Mouse (Mus musculus) bone marrow macrophage, adult 2 months (primary cell): ENCODE measurements around the gene Tox2. TPM values are rescaled to one million over a fixed set of nuclear protein-coding genes. Genes with fewer than 3 reads are reported as not detected.

Experiments
- H3K27ac ChIP-seq: 2 replicates; pipeline ENCODE4 v1.5.1; 2012; ENCODE audit warnings: low read depth, low read length; ENCODE audit not compliant: insufficient read depth
- H3K4me1 ChIP-seq: 2 replicates; pipeline ENCODE4 v1.6.1; 2012; ENCODE audit warnings: low read length; ENCODE audit not compliant: control insufficient read depth, insufficient read depth
- H3K4me3 ChIP-seq: 2 replicates; pipeline ENCODE4 v1.5.1; 2012; ENCODE audit warnings: mild to moderate bottlenecking, low read length, moderate library complexity; ENCODE audit not compliant: insufficient read depth
- CTCF ChIP-seq: IDR thresholded peaks from 2 replicates; pipeline ENCODE4 v1.5.1; 2012; ENCODE audit warnings: low read depth, mild to moderate bottlenecking, low read length, moderate library complexity
- POLR2A ChIP-seq: IDR thresholded peaks from 2 replicates; pipeline ENCODE4 v1.6.1; 2012; ENCODE audit warnings: mild to moderate bottlenecking, low read depth, low read length, borderline replicate concordance
- polyA plus RNA-seq: library from polyadenylated mRNA; stranded (reverse); fragments of >200 nt; gene quantifications from 2 replicates; pipeline ENCODE4 v1.2.4, GENCODE M21; 2012; ENCODE audit not compliant: missing spikeins, insufficient read depth, insufficient read length

Tox2 gene
- polyA plus RNA-seq, 1 experiment, result 3.2 TPM

- Histone ChIP-seq H3K4me1 (no peaks in the 10 kb centered on the region), H3K4me3 (no peak overlapping the region), H3K27ac (no peak overlapping the region)
- TF ChIP-seq POLR2A, result no peak
- TF ChIP-seq CTCF, result no peak
Measured at GRCm38 (mm10) chr2:163275986-163276385, 73.1 kb downstream of the Tox2 start.

- H3K4me1 ChIP-seq, result no peaks in the 10 kb centered on the region
- no peak overlapping the region for H3K27ac ChIP-seq
- TF ChIP-seq POLR2A, result no peak
- TF ChIP-seq CTCF, result no peak
- no peak overlapping the region for H3K4me3 ChIP-seq
Measured at GRCm38 (mm10) chr2:163277979-163278378, 75.1 kb downstream of the Tox2 start.

DNA sequence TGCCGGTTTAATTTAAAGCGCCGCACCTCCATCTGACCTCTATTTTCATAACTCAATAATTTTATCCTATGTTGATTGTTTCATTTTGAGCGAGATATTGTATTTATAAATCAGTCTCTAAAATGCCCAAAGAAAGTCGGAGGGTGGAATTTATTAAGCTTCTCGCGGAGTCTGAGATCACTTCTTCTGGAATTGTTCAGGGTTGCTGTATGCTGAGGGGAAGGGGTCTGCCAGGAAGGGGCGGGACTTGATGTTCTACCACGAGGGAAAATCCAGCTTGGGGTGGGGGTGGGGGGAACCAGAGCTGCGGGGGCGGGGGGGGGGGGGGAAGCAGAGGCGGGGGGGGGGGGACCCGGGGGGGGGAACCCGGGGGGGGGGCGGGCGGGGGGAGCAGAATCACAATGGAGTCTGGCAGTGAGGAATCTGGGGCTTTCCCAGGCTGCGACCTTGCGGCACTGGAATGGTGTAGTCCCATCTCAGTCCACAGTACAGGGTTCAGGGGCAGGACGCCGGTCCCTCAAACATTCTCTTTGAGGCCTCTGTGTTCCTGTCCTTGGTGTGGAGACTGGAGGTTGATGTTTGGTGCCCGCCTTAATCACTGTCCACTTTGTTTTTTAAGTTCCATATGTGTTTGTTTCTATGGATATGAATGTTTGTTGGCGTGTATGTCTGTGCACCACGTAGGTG is 77.9 kb downstream of the Tox2 start:
- Histone ChIP-seq H3K27ac (no peak overlapping the region), H3K4me1 (peaks cover 9% of the 10 kb centered on the region), H3K4me3 (no peak overlapping the region)
- TF ChIP-seq POLR2A (no peak), CTCF (no peak)

DNA sequence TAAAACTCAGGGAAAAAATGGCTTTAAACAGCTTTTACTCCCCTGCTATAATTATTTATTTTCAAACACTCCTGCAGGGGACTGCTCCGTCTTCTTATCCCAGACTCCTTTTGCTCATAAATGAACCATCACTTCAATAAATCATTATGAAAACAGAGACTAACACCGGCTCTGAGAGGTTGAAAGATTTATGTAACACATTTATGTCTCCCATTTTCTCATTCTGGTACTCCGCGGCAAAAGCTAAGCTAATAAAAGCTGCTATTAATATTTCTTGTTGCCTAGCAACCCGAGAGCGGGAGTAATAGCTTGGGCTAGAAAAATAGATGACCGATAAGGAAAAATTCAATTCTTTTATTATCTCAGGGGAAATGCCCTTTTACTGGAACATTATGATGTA is 81.9 kb downstream of the Tox2 start:
- TF ChIP-seq POLR2A (no peak), CTCF (no peak)
- H3K27ac ChIP-seq, result no peak overlapping the region
- no peak overlapping the region for H3K4me3 ChIP-seq
- H3K4me1 ChIP-seq, result peaks cover 9% of the 10 kb centered on the region

DNA sequence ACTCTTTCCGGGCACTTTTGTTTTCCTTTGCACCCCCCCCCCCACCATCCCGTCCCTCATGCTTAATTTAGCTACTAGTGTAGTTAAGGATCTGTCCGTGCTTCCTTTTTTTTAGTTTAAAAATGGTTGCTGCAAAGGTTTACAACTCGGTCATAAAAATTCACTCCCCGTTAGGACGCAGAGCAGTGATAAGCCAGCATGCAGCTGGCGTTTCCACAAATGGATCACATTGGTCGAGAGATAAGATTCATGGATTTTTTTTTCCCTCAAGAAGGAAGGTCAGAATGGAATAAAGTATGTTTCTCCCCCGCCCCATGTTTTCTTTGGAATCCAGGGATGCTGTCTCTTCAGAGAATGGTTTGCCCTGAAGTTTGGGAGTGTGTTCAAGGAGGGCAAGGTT is 82.4 kb downstream of the Tox2 start:
- TF ChIP-seq CTCF (no peak), POLR2A (no peak)
- no peak overlapping the region for H3K4me3 ChIP-seq
- H3K4me1 ChIP-seq, result peaks cover 9% of the 10 kb centered on the region
- no peak overlapping the region for H3K27ac ChIP-seq

- Histone ChIP-seq H3K4me1 (peaks cover 9% of the 10 kb centered on the region), H3K27ac (no peak overlapping the region), H3K4me3 (no peak overlapping the region)
- TF ChIP-seq CTCF (no peak), POLR2A (no peak)
Measured at GRCm38 (mm10) chr2:163285762-163286161, 82.8 kb downstream of the Tox2 start.

DNA sequence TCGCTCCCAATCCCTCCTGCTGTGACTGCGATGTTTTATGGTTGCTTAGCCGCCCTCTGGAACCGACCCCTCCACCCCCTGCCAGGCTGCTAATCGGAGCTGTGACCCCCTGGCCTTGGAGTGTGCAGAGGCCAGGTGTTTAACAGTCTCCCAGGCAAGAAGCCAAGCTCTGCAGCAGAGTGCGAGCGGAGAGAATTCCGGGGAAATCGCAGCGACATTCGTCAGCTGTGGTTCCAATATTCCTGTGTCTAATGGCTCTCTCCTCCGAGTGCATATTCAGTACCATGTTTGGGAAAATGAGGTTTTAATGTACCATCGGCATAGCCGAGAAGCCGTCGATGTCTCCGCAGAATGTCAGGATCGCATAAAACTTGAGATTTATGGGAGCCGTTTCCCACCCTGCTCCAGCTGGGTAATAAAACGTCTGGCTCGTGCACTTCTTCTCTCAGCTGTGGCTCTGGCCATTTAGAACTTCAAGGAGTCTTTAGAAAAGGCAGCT is 86.0 kb downstream of the Tox2 start:
- H3K4me3 ChIP-seq, result no peak overlapping the region
- TF ChIP-seq CTCF, result no peak
- no peak for TF ChIP-seq POLR2A
- H3K4me1 ChIP-seq, result peaks cover 6% of the 10 kb centered on the region; the same call in 1 of the 2 replicates
- H3K27ac ChIP-seq, result no peak overlapping the region

GRCm38 (mm10) chr2:163296999-163297630 is 94.2 kb downstream of the Tox2 start:
- TF ChIP-seq POLR2A (no peak), CTCF (no peak)
- Histone ChIP-seq H3K4me1 (no peaks in the 10 kb centered on the region), H3K4me3 (no peak overlapping the region), H3K27ac (no peak overlapping the region)

- TF ChIP-seq CTCF (no peak), POLR2A (no peak)
- no peak overlapping the region for H3K27ac ChIP-seq
- H3K4me1 ChIP-seq, result no peaks in the 10 kb centered on the region
- no peak overlapping the region for H3K4me3 ChIP-seq
Measured at GRCm38 (mm10) chr2:163300069-163301060, 97.4 kb downstream of the Tox2 start.
